Mouse (Mus musculus) lung, postnatal 14 days (tissue): ENCODE results near the gene Pogz.
"Not testable (repeated sequence)": the region's sequence is repeated elsewhere in the genome, so short reads cannot be mapped to it uniquely, and the experiment has no call there.

Experiments used
- DNase-seq: peaks from one replicate; pipeline ENCODE4 v3.0.0; 2021

Gene Pogz

DNA sequence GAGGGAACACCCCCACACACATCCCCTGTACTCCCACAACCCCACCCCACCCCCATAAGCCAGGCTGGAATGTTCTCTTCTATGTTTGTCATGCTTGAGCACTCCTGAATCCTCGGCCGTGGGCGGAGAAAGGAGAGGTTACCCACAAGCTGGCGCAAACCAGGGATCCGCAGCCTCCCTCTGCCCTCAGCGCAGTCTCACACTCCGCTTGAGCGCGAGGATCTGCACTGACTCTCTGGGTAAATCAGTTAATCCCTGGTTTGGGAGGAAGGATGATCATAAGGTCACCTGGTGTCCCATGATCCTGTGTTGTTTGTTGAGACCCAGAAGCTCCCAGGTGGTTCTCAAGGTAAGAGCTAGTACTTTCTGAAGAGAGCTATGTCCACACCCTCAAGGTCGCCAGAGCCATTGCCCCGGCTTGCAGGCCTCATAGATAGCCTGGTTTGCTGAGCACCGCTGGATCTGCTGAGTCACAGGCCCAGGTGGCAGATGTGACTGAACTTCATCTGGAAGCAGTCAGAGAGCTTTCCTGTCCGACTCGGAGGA lies 80.5 kb downstream of the Pogz start:
- peak; percentile 60 for DNase-seq

DNA sequence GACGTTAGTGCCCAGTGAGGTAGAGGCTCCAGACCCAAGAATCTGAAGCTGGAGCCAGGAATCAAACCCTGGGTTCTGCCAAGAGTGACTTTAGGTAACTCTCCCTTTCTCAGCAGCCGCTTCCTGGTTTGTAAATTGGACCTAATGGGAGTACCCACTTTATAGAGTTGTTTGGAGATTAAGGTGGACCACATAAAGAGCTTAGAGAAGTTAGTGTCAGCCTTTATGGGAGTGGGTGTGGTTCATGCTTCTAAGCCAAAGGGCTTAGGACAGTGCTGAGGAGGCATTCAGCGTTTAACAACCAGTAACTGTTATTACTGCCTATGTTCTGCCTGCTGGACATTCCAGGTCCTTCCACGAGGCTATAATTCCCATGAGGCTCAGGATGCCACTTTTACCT lies 81.5 kb downstream of the Pogz start:
- DNase-seq = no peak

DNA sequence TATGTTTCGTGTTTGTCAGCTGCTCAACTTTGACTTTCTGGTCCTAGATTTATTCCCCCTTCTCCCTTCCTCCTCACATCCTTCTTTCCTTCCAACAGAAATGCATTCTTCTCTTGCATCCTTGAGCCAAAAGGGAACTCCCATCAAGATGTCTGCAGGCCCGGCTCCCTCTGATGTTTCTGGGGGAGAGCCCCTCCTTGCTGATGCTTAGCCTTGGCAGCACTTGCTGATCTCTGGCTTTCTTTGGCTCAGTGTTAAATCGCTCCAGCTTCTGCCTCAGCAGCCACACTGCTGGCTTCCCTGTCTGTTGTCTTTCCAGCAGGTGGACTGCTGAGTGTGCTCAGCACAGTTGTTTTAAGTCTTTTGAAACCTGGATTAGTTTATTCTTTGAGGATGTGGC lies 83.7 kb downstream of the Pogz start:
- no peak for DNase-seq

DNA sequence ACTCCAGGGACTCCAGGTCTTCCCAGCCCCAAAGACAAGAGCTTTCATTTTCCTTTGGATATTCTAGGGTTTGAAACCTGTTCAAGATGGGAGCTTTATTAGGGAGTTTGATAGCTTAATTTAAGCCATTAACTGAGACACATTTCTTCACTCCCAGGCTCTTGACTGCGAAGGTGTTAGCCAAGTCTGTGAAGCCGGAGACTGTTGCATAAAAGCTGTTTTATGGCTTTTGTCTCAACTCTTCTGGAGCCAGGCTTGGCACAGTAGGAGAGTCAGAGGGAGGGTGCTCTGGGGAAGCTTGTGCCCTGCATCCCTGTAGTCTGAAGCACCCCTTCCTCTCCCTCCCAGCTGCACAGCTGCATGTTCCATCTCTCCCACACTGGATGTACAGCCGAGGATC lies 85.0 kb downstream of the Pogz start:
- no peak for DNase-seq

- no peak for DNase-seq
Measured at GRCm38 (mm10) chr3:94924688-94925087, 87.3 kb downstream of the Pogz start.

- not testable (repeated sequence) for DNase-seq
Measured at GRCm38 (mm10) chr3:94926301-94926736, 89.0 kb downstream of the Pogz start.

DNA sequence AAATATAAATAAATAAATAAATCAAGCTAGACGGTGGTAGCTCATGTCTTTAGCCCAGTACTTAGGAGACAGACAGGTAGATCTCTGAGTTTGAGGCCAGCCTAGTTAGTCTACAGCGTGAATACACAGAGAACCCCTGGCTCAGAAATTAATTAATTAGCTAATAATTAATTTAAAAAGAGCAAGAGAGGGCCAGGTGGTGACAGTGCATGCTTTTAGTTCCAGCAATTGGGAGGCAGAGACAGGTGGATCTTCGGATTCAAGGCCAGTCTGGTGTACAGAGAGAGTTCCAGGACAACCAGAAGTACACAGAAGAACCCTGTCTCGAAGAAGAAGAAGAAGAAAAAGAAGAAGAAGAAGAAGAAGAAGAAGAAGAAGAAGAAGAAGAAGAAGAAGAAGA lies 91.6 kb downstream of the Pogz start:
- DNase-seq = not testable (repeated sequence)

DNA sequence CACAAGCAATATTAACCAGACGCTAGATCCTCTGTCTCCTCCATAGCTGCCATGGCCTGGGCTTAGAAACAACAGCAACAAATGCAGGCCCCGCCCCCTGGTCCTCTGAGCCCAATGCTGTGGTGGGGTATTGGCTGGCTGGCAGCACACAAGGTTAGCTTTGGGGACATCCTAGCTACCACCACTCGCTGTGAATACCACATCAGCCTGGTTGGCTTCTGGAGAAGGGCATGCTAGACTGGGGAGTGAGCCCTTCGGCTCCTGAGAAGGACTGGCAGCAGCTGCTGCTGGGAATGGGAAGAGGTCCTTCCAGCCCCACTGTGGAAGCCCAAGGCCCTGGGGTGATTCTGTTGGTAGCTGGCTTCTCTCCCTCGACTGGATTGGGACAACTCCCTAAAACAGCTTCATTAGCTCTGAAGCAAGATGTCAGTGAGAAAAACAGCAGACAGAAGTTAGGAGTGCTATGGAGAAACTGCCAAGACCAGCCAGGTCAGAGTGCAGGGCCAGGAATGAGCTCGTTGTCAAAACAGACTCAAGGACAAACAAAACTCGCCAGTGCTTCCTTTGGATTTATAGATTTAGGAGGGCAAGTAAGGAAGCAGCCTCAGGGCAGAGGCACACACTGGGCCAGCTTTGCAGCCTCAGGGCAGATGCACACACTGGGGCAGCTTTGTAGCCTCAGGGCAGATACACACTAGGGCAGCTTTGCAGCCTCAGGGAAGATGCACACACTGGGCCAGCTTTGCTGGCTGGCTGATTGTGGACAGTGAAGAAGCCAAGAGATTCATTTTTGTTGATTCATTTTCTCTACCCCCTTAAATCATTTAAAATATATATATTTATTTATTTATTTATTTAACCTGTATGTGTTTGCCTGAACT lies 93.3 kb downstream of the Pogz start:
- DNase-seq = not testable (repeated sequence)

DNA sequence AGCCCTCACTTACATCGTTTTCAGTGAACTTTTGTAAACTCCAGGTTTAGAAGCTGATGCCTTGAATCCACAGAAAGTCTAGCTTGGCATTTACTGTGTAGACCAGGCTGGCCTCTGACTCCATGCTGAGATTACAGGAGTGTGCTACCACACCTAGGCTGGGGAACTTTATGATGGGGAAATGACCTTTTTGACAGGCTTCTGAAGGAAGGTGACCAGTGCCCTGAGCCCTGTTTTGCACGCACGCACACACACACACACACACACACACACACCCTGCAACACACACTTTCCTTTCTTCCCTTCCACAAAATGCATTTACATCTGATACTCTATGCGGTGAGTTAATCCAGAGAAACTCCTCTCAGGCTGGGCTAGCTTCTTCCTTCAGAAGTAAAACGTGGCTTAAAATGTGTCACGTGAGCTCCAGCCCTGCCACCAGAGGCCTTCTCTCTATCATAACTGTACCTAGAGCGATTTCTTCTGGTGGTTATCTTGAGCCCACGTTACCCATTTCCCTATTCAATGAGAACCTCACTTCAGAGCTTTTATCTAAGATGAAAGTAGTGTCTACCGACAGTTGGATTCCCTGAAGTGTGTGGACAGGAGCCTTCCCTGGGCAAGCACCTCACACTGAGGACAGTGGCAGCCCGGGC lies 94.2 kb downstream of the Pogz start:
- DNase-seq = not testable (repeated sequence)
